Mouse (Mus musculus) cortical plate, adult 2 months (tissue): ENCODE measurements around the gene Ldb1.
A peak's percentile ranks its signal among the peaks of the same experiment; 100 is the strongest.

Experiments used
- CTCF ChIP-seq: fragments of 200-500 bp; IDR thresholded peaks from 2 replicates; pipeline ENCODE4 v1.5.1; 2011; ENCODE audit warnings: mild to moderate bottlenecking, control low read depth, low read length; ENCODE audit not compliant: insufficient read depth; ENCODE audit errors: extremely low read depth
- POLR2A ChIP-seq: fragments of 200-500 bp; IDR thresholded peaks from 2 replicates; pipeline ENCODE4 v1.6.1; 2011; ENCODE audit warnings: mild to moderate bottlenecking, low read length, control low read depth; ENCODE audit not compliant: insufficient read depth; ENCODE audit errors: extremely low read depth

DNA sequence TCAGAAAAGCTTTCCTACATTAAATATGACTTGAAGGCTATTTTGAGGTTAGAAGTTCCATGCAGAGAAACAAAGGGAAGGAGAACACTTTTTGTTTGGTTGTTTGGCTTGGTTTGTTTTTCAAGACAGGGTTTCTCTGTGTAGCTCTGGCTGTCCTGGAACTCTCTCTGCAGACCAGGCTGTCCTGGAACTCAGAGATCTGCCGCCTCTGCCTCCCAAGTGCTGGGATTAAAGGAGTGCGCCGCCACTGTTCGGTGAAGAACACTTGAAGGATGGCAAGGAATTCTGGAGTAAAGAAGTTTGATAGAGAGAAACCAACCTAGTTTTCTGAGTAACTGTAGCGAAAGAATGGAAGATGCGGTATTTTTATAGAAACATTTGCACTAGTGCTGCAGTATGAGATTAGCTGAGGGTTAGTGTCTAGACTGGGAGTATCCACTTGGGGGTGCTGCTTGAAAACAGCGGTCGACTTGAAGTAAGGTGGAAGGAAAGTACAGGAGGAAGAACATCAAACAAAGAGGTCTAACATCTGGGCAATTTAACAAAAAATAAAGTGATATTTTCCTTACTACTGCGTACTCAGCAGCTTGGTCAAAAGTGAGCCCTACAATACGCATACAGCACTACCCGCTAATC is 10.9 kb upstream of the Ldb1 start:
- TF ChIP-seq CTCF (peak; percentile 50; the same call in 1 of the 2 replicates), POLR2A (no peak)
